Comparison of ENCODE assay signal across 9 mouse cellular contexts in genomic region chr10:87787521-87787920, GRCm38 (mm10).
DNase-seq lines count a peak whose midpoint lies in the region; ATAC-seq lines count a peak whose summit lies in the region.
"Had no signal": no experiment of that assay in that cellular context is flagged by ENCODE, and none has a peak within 500 bp of the region (broad histone marks: within the 10 kb centered on the region; RNA-seq: fewer than 3 reads in every experiment).

No protein-coding gene starts in this region.

- intact Hi-C loops in left cerebral cortex, postnatal 4 days (cut with DNase I): no loop called here

- no peak overlapping the region for H3K27ac ChIP-seq in kidney, embryonic 14.5 days (ENCODE audit: low read depth, low read length)
- no peak overlapping the region for H3K27ac ChIP-seq in lung, embryonic 16.5 days (ENCODE audit: low read length)
- H3K27ac ChIP-seq: neural tube, embryonic 12.5 days had no signal

- no peak overlapping the region for H3K9ac ChIP-seq in kidney, embryonic 14.5 days (ENCODE audit: low read depth, low read length)
- no peak overlapping the region for H3K9ac ChIP-seq in lung, embryonic 16.5 days (ENCODE audit: low read length)
- H3K9ac ChIP-seq: neural tube, embryonic 12.5 days had no signal

- H3K4me1 ChIP-seq in kidney, embryonic 14.5 days (ENCODE audit: control insufficient read depth, insufficient read depth, low read length): no peaks in the 10 kb centered on the region
- 0 out of 2 replicates have a peak, but pooled peaks cover 3% of the 10 kb centered on the region for H3K4me1 ChIP-seq in lung, embryonic 16.5 days (replicated peaks; ENCODE audit: control insufficient read depth, insufficient read depth, low read length)
- H3K4me1 ChIP-seq: neural tube, embryonic 12.5 days had no signal

- no peak overlapping the region for H3K4me3 ChIP-seq in kidney, embryonic 14.5 days (ENCODE audit: low read length)
- no peak overlapping the region for H3K4me3 ChIP-seq in lung, embryonic 16.5 days (ENCODE audit: low read length)
- H3K4me3 ChIP-seq: neural tube, embryonic 12.5 days had no signal

- 31% methylated on average over 4 of the region's 4 CpGs for WGBS in kidney, embryonic 14.5 days
- whole genome bisulfite sequencing in lung, embryonic 16.5 days: 13% methylated on average over 4 of the region's 4 CpGs

- H3K36me3 ChIP-seq in kidney, embryonic 14.5 days (ENCODE audit: control insufficient read depth, insufficient read depth, low read length): no peaks in the 10 kb centered on the region
- H3K36me3 ChIP-seq in lung, embryonic 16.5 days (ENCODE audit: control insufficient read depth, insufficient read depth, low read length): no peaks in the 10 kb centered on the region
- H3K36me3 ChIP-seq: neural tube, embryonic 12.5 days had no signal

- no peaks in the 10 kb centered on the region for H3K9me3 ChIP-seq in kidney, embryonic 14.5 days (ENCODE audit: control insufficient read depth, low read length)
- no peaks in the 10 kb centered on the region for H3K9me3 ChIP-seq in lung, embryonic 16.5 days (ENCODE audit: control insufficient read depth, low read length)
- H3K9me3 ChIP-seq: neural tube, embryonic 12.5 days had no signal

- DNase-seq in frontal cortex, postnatal 10 days (ENCODE audit: low spot score in 2 of 2): no peak
- DNase-seq in adrenal gland, postnatal 25 days: peak; percentile 52
- DNase-seq in left cerebral cortex, postnatal 4 days: no peak
- no peak for DNase-seq in frontal cortex, adult 2 months (ENCODE audit: extremely low spot score in 1 of 2, low spot score in 1 of 2)

- H3K4me2 ChIP-seq in kidney, embryonic 14.5 days (replicated peaks; ENCODE audit: low read depth, low read length): no peak overlapping the region
- no peak overlapping the region for H3K4me2 ChIP-seq in lung, embryonic 16.5 days (ENCODE audit: low read depth, low read length)
- H3K4me2 ChIP-seq: neural tube, embryonic 12.5 days had no signal

- H3K27me3 ChIP-seq in kidney, embryonic 14.5 days (ENCODE audit: control insufficient read depth, insufficient read depth, low read length): no peaks in the 10 kb centered on the region
- H3K27me3 ChIP-seq in lung, embryonic 16.5 days (ENCODE audit: control insufficient read depth, insufficient read depth, low read depth, low read length): no peaks in the 10 kb centered on the region
- H3K27me3 ChIP-seq: neural tube, embryonic 12.5 days had no signal

- ATAC-seq in frontal cortex, adult (ENCODE audit: low TSS enrichment): peak; percentile 20; the same call in 1 of the 2 replicates
- ATAC-seq in kidney, embryonic 14.5 days (ENCODE audit: low FRiP score, low TSS enrichment): peak; percentile 66; the same call in 1 of the 2 replicates
- ATAC-seq in lung, embryonic 16.5 days (ENCODE audit: low read depth): peak; percentile 87
- no peak for ATAC-seq in monocyte, adult 5-6 weeks (replicated peaks; ENCODE audit: insufficient number of reproducible peaks, low FRiP score, low TSS enrichment, poor library complexity, severe bottlenecking)
